Mouse (Mus musculus) heart, adult 2 months (tissue): Measurements from ENCODE around the gene Sgpp1.

Source experiments
- CTCF ChIP-seq: fragments of 200-600 bp; IDR thresholded peaks from 2 replicates; pipeline ENCODE4 v1.8.1; 2022; ENCODE audit warnings: antibody characterized with exemption, mild to moderate bottlenecking, moderate library complexity
- EP300 ChIP-seq: fragments of 200-500 bp; IDR thresholded peaks from 2 replicates; pipeline ENCODE4 v1.6.1; 2011; ENCODE audit warnings: low read depth, low read length, control low read depth; ENCODE audit not compliant: insufficient read depth
- POLR2A ChIP-seq: fragments of 200-500 bp; IDR thresholded peaks from 2 replicates; pipeline ENCODE4 v1.6.1; 2011; ENCODE audit warnings: mild to moderate bottlenecking, low read depth, low read length, control low read depth; ENCODE audit not compliant: insufficient read depth

GRCm38 (mm10) chr12:75748574-75748973 is 13.0 kb upstream of the Sgpp1 start:
- TF ChIP-seq EP300 = no peak
- TF ChIP-seq CTCF = no peak
- no peak for TF ChIP-seq POLR2A
